Mouse (Mus musculus) myocyte (in vitro differentiated cells): ENCODE measurements around the gene Pdxk. TPM values are rescaled to one million over a fixed set of nuclear protein-coding genes. Genes with fewer than 3 reads are reported as not detected.
"Not testable (repeated sequence)": the region's sequence is repeated elsewhere in the genome, so short reads cannot be mapped to it uniquely, and the experiment has no call there.

Experiments
- H3K27me3 ChIP-seq: one replicate; pipeline ENCODE4 v1.6.1; 2011; ENCODE audit not compliant: control insufficient read depth, insufficient read depth, insufficient read length
- H3K36me3 ChIP-seq: one replicate; pipeline ENCODE4 v1.6.1; 2011; ENCODE audit not compliant: control insufficient read depth, insufficient read depth
- H3K4me2 ChIP-seq: one replicate; pipeline ENCODE4 v1.6.1; 2011; ENCODE audit warnings: low read depth, control low read depth
- H3K4me3 ChIP-seq: one replicate; pipeline ENCODE4 v1.5.1; 2011; ENCODE audit warnings: mild to moderate bottlenecking, control low read depth, moderate library complexity
- H3K79me2 ChIP-seq: one replicate; pipeline ENCODE4 v1.6.1; 2011; ENCODE audit not compliant: control insufficient read depth, insufficient read depth
- H3ac ChIP-seq: one replicate; pipeline ENCODE4 v1.6.1; 2011; ENCODE audit not compliant: control insufficient read depth, insufficient read length
- CEBPB ChIP-seq: IDR thresholded peaks from 2 replicates; pipeline ENCODE4 v1.6.1; 2011; ENCODE audit warnings: mild to moderate bottlenecking, moderate library complexity; ENCODE audit not compliant: poor library complexity, insufficient read depth, severe bottlenecking
- E2F4 ChIP-seq: IDR thresholded peaks from one replicate; pipeline ENCODE4 v1.6.1; 2011; ENCODE audit warnings: mild to moderate bottlenecking, control low read depth, moderate library complexity; ENCODE audit not compliant: insufficient read depth
- MAX ChIP-seq: IDR thresholded peaks from one replicate; pipeline ENCODE4 v1.6.1; 2011; ENCODE audit warnings: low read depth, mild to moderate bottlenecking, control low read depth
- MYOD1 ChIP-seq, 3 experiments: IDR thresholded peaks; one replicate each; pipeline ENCODE4 v1.6.1; 2011; ENCODE audit warnings: control low read depth in 2 of 3, low read depth in 2 of 3, mild to moderate bottlenecking in 2 of 3, moderate library complexity in 1 of 3; ENCODE audit not compliant: insufficient read length in 2 of 3, control insufficient read depth in 1 of 3
- MYOG ChIP-seq, 3 experiments: IDR thresholded peaks; one replicate each; pipeline ENCODE4 v1.6.1; 2011; ENCODE audit warnings: control low read depth in 2 of 3, low read depth in 2 of 3, mild to moderate bottlenecking in 2 of 3; ENCODE audit not compliant: insufficient read length in 2 of 3, control insufficient read depth in 1 of 3, insufficient read depth in 1 of 3
- POLR2A ChIP-seq: IDR thresholded peaks from one replicate; pipeline ENCODE4 v1.6.1; 2011; ENCODE audit warnings: low read depth, mild to moderate bottlenecking, control low read depth, moderate library complexity; ENCODE audit not compliant: insufficient read length
- POLR2AphosphoS2 ChIP-seq: IDR thresholded peaks from one replicate; pipeline ENCODE4 v1.6.1; 2011; ENCODE audit warnings: low read depth, control low read depth; ENCODE audit not compliant: insufficient read length
- REST ChIP-seq: IDR thresholded peaks from one replicate; pipeline ENCODE4 v1.6.1; 2011; ENCODE audit warnings: mild to moderate bottlenecking, control low read depth, moderate library complexity; ENCODE audit not compliant: insufficient read depth, insufficient read length
- SRF ChIP-seq: IDR thresholded peaks from one replicate; pipeline ENCODE4 v1.6.1; 2011; ENCODE audit warnings: low read depth; ENCODE audit not compliant: control insufficient read depth, insufficient read length
- TCF12 ChIP-seq: IDR thresholded peaks from one replicate; pipeline ENCODE4 v1.6.1; 2011; ENCODE audit warnings: mild to moderate bottlenecking, control low read depth; ENCODE audit not compliant: poor library complexity, insufficient read depth, severe bottlenecking
- TCF3 ChIP-seq: IDR thresholded peaks from one replicate; pipeline ENCODE4 v1.6.1; 2011; ENCODE audit warnings: low read depth, control low read depth; ENCODE audit not compliant: insufficient read length
- USF1 ChIP-seq: IDR thresholded peaks from one replicate; pipeline ENCODE4 v1.6.1; 2011; ENCODE audit warnings: low read depth, mild to moderate bottlenecking, control low read depth, moderate library complexity
- polyA plus RNA-seq: library from polyadenylated mRNA; unstranded; fragments of >200 nt; fragmentation: generic; extraction: Trizol; gene quantifications from one replicate; pipeline ENCODE4 v1.2.1, GENCODE M21; 2012; ENCODE audit warnings: missing spikeins

The Pdxk gene
- 5.7 TPM for polyA plus RNA-seq

- TF ChIP-seq SRF (peak; percentile 43), POLR2A (peak; percentile 84), TCF3 (no peak), MYOG (IDR thresholded peaks at IDR 0.05; ENCODE audit: control insufficient read depth in 1 of 3, insufficient read depth in 1 of 3, insufficient read length in 2 of 3, low read depth in 2 of 3) (peak in 1 of 3 experiments; percentile 5), TCF12 (no peak), POLR2AphosphoS2 (peak; percentile 69), REST (no peak), USF1 (peak; percentile 93), MYOD1 (IDR thresholded peaks at IDR 0.05; ENCODE audit: control insufficient read depth in 1 of 3, insufficient read length in 2 of 3, low read depth in 2 of 3) (no peak), CEBPB (no peak), MAX (no peak), E2F4 (no peak)
- Histone ChIP-seq H3K4me3 (peak within 1 kb of the TSS; percentile 58), H3K36me3 (no peaks in the 10 kb centered on the region), H3ac (peak within 1 kb of the TSS; percentile 23), H3K79me2 (no peaks in the 10 kb centered on the region), H3K27me3 (no peaks in the 10 kb centered on the region), H3K4me2 (peak within 1 kb of the TSS; percentile 95)
These were observed at the start of gene Pdxk for GRCm38 (mm10) chr10:78464792-78465207. TSS of gene Pdxk (minus strand) at chr10:78464975.

DNA sequence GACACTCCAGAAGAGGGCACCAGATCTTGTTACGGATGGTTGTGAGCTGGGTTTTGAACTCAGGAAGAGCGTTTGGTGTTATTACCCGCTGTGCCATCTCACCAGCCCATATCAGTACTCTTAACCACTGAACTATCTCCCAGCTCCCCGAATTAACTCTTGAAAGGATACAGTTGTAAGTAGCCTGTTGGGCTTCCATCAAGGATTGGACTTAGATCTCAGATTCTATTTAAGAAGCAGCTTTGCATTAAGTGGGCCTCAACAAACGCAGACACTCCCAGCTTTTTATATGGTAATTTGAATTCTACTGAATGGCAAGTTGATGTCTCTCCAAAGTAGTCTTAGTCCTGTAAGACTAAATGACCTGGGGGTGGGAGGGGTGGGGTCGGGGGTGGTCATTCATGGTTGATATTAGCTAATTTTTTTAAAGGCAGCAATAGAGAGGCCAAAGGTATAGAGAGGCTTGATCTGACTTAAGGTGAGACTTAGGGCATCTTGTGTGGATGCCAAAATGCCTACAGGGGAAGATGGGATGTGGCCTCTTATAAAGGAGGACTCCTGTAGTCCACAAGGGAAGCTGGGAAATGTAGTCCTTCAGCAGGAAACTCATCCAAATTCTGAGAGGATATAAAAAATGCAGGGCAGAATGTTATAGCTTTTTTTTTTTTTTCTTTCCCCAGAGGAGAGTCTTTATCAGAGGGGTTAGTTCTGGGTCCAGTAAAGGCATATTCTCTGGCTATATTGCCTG lies 38.4 kb upstream of the Pdxk start:
- Histone ChIP-seq H3K79me2 (no peaks in the 10 kb centered on the region), H3K4me2 (no peak overlapping the region), H3K4me3 (no peak overlapping the region), H3K36me3 (no peaks in the 10 kb centered on the region), H3K27me3 (no peaks in the 10 kb centered on the region), H3ac (no peak overlapping the region)
- TF ChIP-seq TCF12 (no peak), USF1 (no peak), TCF3 (no peak), SRF (no peak), MAX (no peak), E2F4 (no peak), REST (no peak), POLR2A (no peak), POLR2AphosphoS2 (no peak), MYOD1 (IDR thresholded peaks at IDR 0.05; ENCODE audit: control insufficient read depth in 1 of 3, insufficient read length in 2 of 3, low read depth in 2 of 3) (no peak), MYOG (IDR thresholded peaks at IDR 0.05; ENCODE audit: control insufficient read depth in 1 of 3, insufficient read depth in 1 of 3, insufficient read length in 2 of 3, low read depth in 2 of 3) (no peak), CEBPB (no peak)

DNA sequence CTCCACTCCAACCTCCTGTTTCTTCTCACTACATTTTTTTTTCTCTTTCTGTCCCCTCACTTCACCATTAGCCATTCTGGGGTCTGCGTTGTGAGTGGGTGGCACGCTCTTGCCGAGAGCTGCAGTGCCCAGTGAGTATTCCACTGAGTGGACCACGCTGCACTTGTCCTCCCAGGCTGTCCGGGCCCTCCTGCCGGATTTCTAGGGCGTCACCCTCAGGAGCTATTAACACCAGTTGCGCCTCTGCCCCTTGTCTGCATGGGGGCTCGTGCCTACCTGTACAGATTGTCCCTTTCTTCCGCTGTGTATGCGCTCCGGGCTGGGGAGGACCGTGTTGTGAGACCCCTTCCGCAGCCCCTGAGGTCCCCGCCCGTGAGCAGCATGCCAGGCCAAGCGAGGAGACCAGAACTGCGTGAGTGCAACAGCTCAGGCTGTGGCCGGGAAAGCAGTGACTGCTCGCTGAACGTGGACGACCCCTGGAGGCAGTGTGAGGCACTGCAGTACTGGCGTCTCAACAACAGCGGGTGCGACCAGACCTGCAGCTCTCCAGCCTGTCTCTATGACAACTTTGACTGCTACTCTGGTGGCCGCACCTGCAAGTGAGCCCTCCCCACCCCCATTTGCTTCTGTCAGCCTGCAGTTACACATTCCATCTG lies 22.8 kb upstream of the Pdxk start:
- Histone ChIP-seq H3K36me3 (no peaks in the 10 kb centered on the region), H3K4me2 (no peak overlapping the region), H3ac (no peak overlapping the region), H3K79me2 (no peaks in the 10 kb centered on the region), H3K27me3 (peaks cover 5% of the 10 kb centered on the region), H3K4me3 (no peak overlapping the region)
- TF ChIP-seq POLR2A = no peak
- TF ChIP-seq TCF12 = no peak
- TF ChIP-seq SRF = no peak
- TF ChIP-seq CEBPB = no peak

GRCm38 (mm10) chr10:78486871-78487270 lies 22.1 kb upstream of the Pdxk start:
- Histone ChIP-seq H3K79me2 (no peaks in the 10 kb centered on the region), H3K27me3 (peaks cover 9% of the 10 kb centered on the region), H3K4me3 (no peak overlapping the region), H3ac (no peak overlapping the region), H3K36me3 (no peaks in the 10 kb centered on the region), H3K4me2 (no peak overlapping the region)
- TF ChIP-seq TCF3 (no peak), POLR2AphosphoS2 (no peak), MYOG (IDR thresholded peaks at IDR 0.05; ENCODE audit: control insufficient read depth in 1 of 3, insufficient read depth in 1 of 3, insufficient read length in 2 of 3, low read depth in 2 of 3) (no peak)

DNA sequence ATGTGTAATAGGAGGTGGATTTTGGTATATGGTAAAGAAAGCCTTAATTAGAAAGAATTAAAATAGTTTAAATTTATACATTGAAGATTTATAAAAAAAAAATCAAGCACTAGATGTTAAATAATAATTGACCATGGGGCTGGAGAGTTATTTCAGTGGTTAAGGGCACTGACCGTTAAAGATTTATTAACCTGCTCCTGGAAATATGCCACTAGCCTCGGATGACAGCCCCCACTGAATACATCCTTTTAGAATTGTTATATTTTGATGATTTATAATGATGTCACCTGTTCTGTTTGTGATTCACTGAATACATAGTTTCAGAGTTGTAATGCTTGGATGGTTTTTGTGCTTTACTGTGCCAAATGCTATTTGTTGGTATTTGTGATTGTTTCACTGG lies 20.6 kb upstream of the Pdxk start:
- H3K36me3 ChIP-seq, H3K79me2 ChIP-seq, H3K4me2 ChIP-seq, H3K4me3 ChIP-seq, H3ac ChIP-seq: not testable (repeated sequence)
- peaks cover 13% of the 10 kb centered on the region for H3K27me3 ChIP-seq
